Mouse (Mus musculus) lung, postnatal 0 days (tissue): ENCODE measurements around the gene Clspn.

Experiments used
- CTCF ChIP-seq: IDR thresholded peaks from 2 replicates; pipeline ENCODE4 v1.5.1; 2016; ENCODE audit warnings: antibody characterized with exemption, mild to moderate bottlenecking
- EP300 ChIP-seq: IDR thresholded peaks from 2 replicates; pipeline ENCODE4 v1.6.1; 2016; ENCODE audit warnings: antibody characterized with exemption, mild to moderate bottlenecking, control low read depth

DNA sequence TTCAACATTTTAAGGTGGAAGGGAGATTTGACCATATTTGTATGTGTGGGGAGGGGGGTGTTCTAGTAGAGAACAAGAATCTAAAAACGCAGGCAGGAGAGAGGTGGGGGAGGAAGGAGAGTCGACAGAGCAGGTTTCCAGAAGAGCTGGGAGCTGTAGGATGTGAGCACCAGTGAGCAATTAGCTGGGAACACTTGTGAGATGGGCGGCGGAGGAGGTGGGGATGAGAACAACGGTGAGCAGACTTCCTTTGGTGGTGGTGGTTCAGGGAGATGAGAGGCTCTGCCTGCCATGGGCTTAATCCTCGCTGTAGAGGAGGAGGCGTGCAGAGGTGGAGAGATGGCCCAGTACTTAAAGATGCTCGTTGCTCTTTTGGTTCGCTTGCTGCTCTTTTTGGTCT is 85.2 kb downstream of the Clspn start:
- TF ChIP-seq CTCF (no peak), EP300 (no peak)
